Mouse (Mus musculus) cerebellum, adult 2 months (tissue): ENCODE measurements around the gene Izumo4. TPM values are rescaled to one million over a fixed set of nuclear protein-coding genes. Genes with fewer than 3 reads are reported as not detected.

Experiments
- DNase-seq, 2 experiments: peaks; one replicate each; pipeline ENCODE4 v3.0.0; 2021
- H3K27ac ChIP-seq: fragments of 200-500 bp; 2 replicates; pipeline ENCODE4 v1.5.1; 2012; ENCODE audit warnings: low read length, control low read depth, inconsistent platforms; ENCODE audit not compliant: insufficient read depth
- H3K27me3 ChIP-seq: fragments of 200-500 bp; 2 replicates; pipeline ENCODE4 v1.6.1; 2012; ENCODE audit warnings: inconsistent platforms, mild to moderate bottlenecking, low read length, moderate library complexity; ENCODE audit not compliant: control insufficient read depth, insufficient read depth
- H3K4me1 ChIP-seq: fragments of 200-500 bp; 2 replicates; pipeline ENCODE4 v1.6.1; 2011; ENCODE audit warnings: low read length; ENCODE audit not compliant: control insufficient read depth, insufficient read depth
- H3K4me3 ChIP-seq: fragments of 200-500 bp; replicated peaks from 2 replicates; pipeline ENCODE3; 2011; ENCODE audit warnings: mild to moderate bottlenecking, low read depth, low read length, control low read depth; ENCODE audit not compliant: insufficient read depth
- CTCF ChIP-seq: fragments of 200-500 bp; IDR thresholded peaks from 2 replicates; pipeline ENCODE4 v1.5.1; 2011; ENCODE audit warnings: low read depth, mild to moderate bottlenecking, control low read depth, low read length, moderate library complexity, borderline replicate concordance; ENCODE audit not compliant: insufficient read depth
- POLR2A ChIP-seq: fragments of 200-500 bp; IDR thresholded peaks from 2 replicates; pipeline ENCODE4 v1.6.1; 2011; ENCODE audit warnings: low read length, control low read depth, borderline replicate concordance; ENCODE audit not compliant: insufficient read depth
- WGBS: fragments of 180-500 bp; shearing (Covaris S2); methylation state at CpG from one replicate; pipeline ENCODE4 v1.1.7; 2018; 5-methylcytosine and 5-hydroxymethylcytosine counted together
- polyA plus RNA-seq: library from polyadenylated mRNA; depleted of rRNA; stranded (reverse); fragments of >200 nt; gene quantifications from 2 replicates; pipeline ENCODE4 v1.2.3, GENCODE M21; 2012

Gene Izumo4
- polyA plus RNA-seq, 1 experiment: 112 TPM

DNA sequence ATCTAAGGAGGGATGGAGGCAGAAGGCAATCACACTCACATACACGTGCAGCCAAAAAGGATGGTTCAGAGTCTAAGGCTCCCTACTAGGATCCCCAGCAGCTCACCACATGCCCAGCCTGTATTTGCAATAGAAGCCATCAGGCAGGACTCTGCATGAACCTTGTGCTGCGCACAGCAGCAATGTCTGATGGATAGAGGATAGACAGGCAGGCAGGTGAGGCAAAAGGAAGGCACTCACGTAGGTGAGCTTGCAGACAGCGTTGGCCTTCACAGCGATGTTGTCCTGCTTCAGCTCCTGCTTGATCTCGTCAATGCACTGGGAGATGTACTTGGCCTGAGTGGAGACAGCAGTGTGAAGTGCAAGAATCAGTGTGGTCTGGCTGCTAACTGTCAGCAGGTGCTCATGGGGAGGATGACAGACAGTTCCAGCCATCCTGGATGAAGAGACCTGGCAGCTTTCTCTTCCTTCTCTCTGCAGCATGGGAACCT, 30.7 kb downstream of the Izumo4 start:
- TF ChIP-seq CTCF (no peak), POLR2A (no peak)
- Histone ChIP-seq H3K4me1 (peaks cover 55% of the 10 kb centered on the region), H3K27ac (peak overlapping the region; percentile 61), H3K27me3 (no peaks in the 10 kb centered on the region), H3K4me3 (no peak overlapping the region)
- whole genome bisulfite sequencing: 13% methylated on average over 6 of the region's 6 CpGs
- DNase-seq: peak; percentile 54 to 71

DNA sequence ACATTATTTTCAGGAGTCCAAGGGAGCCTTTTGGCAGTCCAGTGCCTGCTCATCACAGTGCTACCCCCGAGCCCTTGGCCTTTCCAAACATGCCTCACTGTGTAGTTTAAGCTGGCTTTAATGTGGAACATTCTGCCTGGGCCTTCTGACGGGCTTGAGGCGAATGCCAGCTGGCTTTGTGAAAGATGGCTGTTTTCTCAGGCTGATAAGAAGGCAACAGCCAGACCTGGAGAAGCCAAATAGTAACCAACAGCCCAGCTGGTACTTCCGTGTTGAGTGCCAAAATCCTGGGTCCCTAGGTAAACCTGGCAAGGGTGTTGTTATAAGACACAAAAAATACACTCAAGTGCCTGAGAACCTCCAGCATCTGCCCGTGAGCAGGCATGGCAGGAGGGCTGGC, 34.7 kb downstream of the Izumo4 start:
- Histone ChIP-seq H3K4me3 (no peak overlapping the region), H3K27ac (peak overlapping the region; percentile 73), H3K27me3 (no peaks in the 10 kb centered on the region), H3K4me1 (peaks cover 49% of the 10 kb centered on the region)
- TF ChIP-seq POLR2A (no peak), CTCF (no peak)
- DNase-seq: peak; percentile 69 to 82
- WGBS: 3% methylated on average over 5 of the region's 5 CpGs

DNA sequence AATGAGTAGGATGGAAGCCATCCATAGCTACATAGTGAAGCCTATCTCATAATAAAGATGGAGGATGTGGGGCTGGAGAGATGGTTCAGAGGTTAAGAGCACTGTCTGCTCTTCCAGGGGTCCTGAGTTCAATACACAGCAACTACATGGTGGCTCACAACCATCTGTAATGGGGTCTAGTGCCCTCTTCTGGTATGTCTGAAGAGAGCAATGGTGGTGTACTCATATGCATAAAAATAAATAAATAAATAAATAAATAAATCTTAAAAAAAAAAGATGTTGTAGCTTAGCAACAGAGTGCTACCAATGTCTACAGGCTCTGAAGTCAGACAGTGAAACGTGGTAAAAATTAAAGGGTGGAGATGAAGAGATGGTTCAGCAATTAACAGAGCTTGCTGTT, 36.7 kb downstream of the Izumo4 start:
- Histone ChIP-seq H3K27me3 (no peaks in the 10 kb centered on the region), H3K27ac (no peak overlapping the region), H3K4me1 (peaks cover 40% of the 10 kb centered on the region), H3K4me3 (no peak overlapping the region)
- WGBS: 31% methylated on average over 1 of the region's 1 CpGs
- no peak for TF ChIP-seq POLR2A
- TF ChIP-seq CTCF: no peak
- DNase-seq: no peak

DNA sequence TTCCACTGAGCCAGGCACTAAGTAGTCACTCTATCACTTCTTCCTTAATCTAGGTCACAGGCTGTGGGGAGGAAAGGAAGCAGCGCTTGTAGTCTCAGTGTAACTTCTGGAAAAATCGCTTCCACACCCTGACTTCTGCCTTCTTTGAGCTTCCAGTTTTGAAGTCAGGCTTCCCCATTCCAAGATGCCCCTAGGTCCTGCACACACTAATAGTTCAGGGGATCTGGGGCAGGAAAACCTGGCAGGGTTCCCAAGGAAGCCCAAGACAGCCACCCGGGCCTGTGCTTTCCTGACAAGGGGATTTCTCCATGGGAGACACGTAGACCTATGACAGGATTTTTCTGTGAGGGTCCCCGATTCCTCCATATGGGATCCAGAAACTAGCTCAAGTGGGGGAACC, 39.2 kb downstream of the Izumo4 start:
- peak overlapping the region; percentile 89 for H3K4me3 ChIP-seq
- peak; percentile 51 to 53 for DNase-seq
- peaks cover 21% of the 10 kb centered on the region; the same call in 1 of the 2 replicates for H3K4me1 ChIP-seq
- H3K27me3 ChIP-seq: no peaks in the 10 kb centered on the region
- TF ChIP-seq CTCF (no peak), POLR2A (no peak)
- peak overlapping the region; percentile 49; the same call in 1 of the 2 replicates for H3K27ac ChIP-seq
- 5% methylated on average over 5 of the region's 5 CpGs for WGBS

DNA sequence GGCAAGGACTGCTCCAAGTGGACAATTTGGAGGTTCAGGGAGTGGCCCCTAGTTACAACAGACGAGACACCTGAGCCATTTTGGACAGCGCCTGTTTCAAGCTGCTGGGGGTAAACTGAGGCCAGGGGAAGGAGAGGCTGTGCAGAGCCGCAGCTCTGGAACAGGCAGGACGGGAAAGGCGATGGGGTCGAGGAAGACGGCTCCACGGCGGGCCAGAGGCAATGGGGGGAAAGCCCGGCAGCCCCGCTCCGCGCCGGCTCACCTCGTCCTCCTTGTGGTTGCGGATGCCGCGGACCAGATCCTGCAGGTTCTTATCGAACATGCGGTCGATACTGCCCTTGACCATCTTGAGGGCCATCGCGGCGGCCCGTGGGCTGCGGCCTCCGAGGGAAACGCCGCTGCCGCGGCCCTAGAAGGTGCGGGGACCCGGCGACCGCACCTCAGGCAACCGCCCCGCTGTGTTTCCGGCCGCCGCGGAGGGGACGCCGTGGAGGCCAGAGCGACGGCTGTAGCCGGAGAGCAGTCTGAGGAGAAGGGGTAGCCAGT, 39.7 kb downstream of the Izumo4 start:
- peaks cover 20% of the 10 kb centered on the region; the same call in 1 of the 2 replicates for H3K4me1 ChIP-seq
- under 1% methylated on average over 46 of the region's 46 CpGs for WGBS
- H3K27ac ChIP-seq: peak overlapping the region; percentile 49
- H3K27me3 ChIP-seq: no peaks in the 10 kb centered on the region
- TF ChIP-seq CTCF (no peak), POLR2A (no peak)
- DNase-seq: no peak
- H3K4me3 ChIP-seq: peak overlapping the region; percentile 89

DNA sequence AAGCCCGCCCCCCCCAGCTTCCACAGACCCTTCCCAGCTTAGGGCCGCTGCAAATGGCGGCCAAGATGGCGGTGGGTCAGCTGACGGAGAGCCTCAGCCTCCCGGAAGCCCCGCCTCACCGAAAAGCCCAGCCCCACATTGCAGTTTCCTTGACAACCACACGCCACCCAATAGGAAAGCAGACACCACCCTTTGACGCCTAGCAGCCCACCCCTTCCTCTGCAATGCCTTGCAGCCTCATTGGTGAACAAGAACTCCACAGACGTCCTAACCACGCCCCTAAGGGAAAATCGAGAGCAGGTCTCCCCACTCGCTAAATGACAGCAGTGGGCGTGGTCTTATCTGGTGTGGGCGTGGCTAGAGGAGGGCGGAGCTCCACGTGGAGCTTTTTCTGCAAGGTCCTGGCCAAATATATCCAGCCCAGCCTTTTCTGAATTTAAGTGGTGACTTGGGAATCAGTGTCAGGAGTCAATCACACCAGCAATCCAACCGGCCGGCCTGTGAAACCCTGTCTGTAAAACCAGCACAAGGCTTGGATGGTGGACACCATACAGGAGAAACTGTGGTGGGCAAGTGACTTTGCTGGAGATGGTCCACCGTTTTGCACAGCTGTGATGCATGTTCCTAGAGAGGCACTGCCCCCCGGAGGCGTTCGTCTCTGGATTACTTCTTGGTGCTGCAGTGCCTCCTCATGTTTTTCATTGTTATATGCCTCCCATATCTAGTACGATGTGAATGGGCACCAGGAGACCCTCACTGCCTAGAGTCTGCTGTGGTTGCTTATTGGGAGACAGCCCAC, 40.4 kb downstream of the Izumo4 start, which contains the start of gene Ap3d1:
TSS of gene Ap3d1 (minus strand) at position 85 of the 799 bp plus-strand sequence.
- peak within 1 kb of the TSS; percentile 89 for H3K4me3 ChIP-seq
- H3K4me1 ChIP-seq: peaks cover 16% of the 10 kb centered on the region; the same call in 1 of the 2 replicates
- 1% methylated on average over 25 of the region's 25 CpGs for WGBS
- DNase-seq: peak; percentile 96 to 99
- H3K27me3 ChIP-seq: no peaks in the 10 kb centered on the region
- peak; percentile 66; the same call in 1 of the 2 replicates for TF ChIP-seq POLR2A
- no peak for TF ChIP-seq CTCF
- peak within 1 kb of the TSS; percentile 49 for H3K27ac ChIP-seq

DNA sequence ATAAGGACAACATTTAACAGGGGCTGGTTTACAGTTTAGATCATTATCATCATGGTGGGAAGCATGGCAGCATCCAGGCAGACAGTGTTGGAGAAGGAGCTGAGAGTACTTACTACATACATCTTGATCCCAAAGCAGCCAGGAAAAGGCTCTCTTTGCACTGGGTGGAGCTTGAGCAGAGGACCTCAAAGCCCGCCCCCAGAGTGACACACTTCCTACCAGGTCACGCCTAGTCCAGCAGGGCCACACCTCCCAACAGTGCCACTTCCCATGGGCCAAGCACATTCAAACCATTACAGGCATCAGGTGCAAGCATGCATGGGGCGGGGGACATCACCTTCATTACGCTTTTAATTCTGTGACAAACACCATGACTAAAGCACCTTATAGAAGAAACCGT, 42.3 kb downstream of the Izumo4 start:
- no peaks in the 10 kb centered on the region for H3K27me3 ChIP-seq
- H3K4me3 ChIP-seq: no peak overlapping the region
- WGBS: 60% methylated on average over 5 of the region's 5 CpGs
- no peak for TF ChIP-seq CTCF
- no peak for TF ChIP-seq POLR2A
- DNase-seq: no peak
- no peak overlapping the region for H3K27ac ChIP-seq
- peaks cover 11% of the 10 kb centered on the region; the same call in 1 of the 2 replicates for H3K4me1 ChIP-seq
